Mouse (Mus musculus): Measurements from ENCODE around the gene Kremen1. TPM values are rescaled to one million over a fixed set of nuclear protein-coding genes. Genes with fewer than 3 reads are reported as not detected.
A peak's percentile ranks its signal among the peaks of the same experiment; 100 is the strongest.

Kremen1 gene
- polyA plus RNA-seq, 1 experiment from 2014 or later: 26.7 TPM

- H3K9me3 ChIP-seq (ENCODE audit: control insufficient read depth, low read length): no peaks in the 10 kb centered on the region
- 55% methylated on average over 9 of the region's 9 CpGs for WGBS
- DNase-seq (ENCODE audit: low spot score): peak; percentile 32
- no peak overlapping the region for H3K9ac ChIP-seq (ENCODE audit: low read depth, low read length)
- no peak overlapping the region for H3K27ac ChIP-seq (replicated peaks; ENCODE audit: low read depth, low read length)
- H3K4me1 ChIP-seq (ENCODE audit: control insufficient read depth, insufficient read depth, low read length): peaks cover 22% of the 10 kb centered on the region
- ATAC-seq (ENCODE audit: low read depth): no peak
- H3K4me3 ChIP-seq (ENCODE audit: low read depth, low read length): no peak overlapping the region
- no peaks in the 10 kb centered on the region for H3K27me3 ChIP-seq (replicated peaks; ENCODE audit: control insufficient read depth, insufficient read depth, low read length)
- peak overlapping the region; percentile 11; the same call in 1 of the 2 replicates for H3K4me2 ChIP-seq (ENCODE audit: low read depth, low read length)
- no peaks in the 10 kb centered on the region for H3K36me3 ChIP-seq (ENCODE audit: control insufficient read depth, insufficient read depth, low read length)
Measured at GRCm38 (mm10) chr11:5149955-5150354, 111.4 kb downstream of the Kremen1 start.

GRCm38 (mm10) chr11:5149249-5149648 lies 112.1 kb downstream of the Kremen1 start:
- no peaks in the 10 kb centered on the region for H3K9me3 ChIP-seq (ENCODE audit: control insufficient read depth, low read length)
- no peak overlapping the region for H3K27ac ChIP-seq (replicated peaks; ENCODE audit: low read depth, low read length)
- H3K4me2 ChIP-seq (ENCODE audit: low read depth, low read length): 0 out of 2 replicates have a peak overlapping the region, but pooled peaks have one; percentile 11
- H3K4me1 ChIP-seq (ENCODE audit: control insufficient read depth, insufficient read depth, low read length): peaks cover 22% of the 10 kb centered on the region
- H3K27me3 ChIP-seq (replicated peaks; ENCODE audit: control insufficient read depth, insufficient read depth, low read length): no peaks in the 10 kb centered on the region
- H3K36me3 ChIP-seq (ENCODE audit: control insufficient read depth, insufficient read depth, low read length): no peaks in the 10 kb centered on the region
- no peak for ATAC-seq (ENCODE audit: low read depth)
- H3K4me3 ChIP-seq (ENCODE audit: low read depth, low read length): no peak overlapping the region
- WGBS: 22% methylated on average over 7 of the region's 7 CpGs
- H3K9ac ChIP-seq (ENCODE audit: low read depth, low read length): no peak overlapping the region
- no peak for DNase-seq (ENCODE audit: low spot score)

DNA sequence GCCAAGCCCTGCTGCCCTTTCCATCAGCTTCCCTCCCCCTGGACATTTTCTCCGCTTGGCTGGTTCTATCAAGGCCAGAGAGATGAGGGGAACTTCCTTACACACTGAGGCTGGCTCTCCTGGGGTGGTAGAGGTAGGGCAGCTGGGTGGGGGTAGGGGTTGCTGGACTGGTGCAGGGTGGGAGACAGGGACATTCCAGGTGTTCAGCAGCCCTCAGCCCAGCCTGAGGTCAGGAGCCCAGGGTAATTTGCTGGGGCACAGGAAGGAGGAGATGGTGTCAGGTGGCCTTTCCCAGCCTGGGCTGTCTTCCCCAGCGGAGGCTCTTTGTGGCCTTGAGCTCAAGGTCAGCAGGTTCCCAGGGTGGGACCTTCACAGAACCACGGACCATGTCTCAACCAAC lies 115.8 kb downstream of the Kremen1 start:
- Histone ChIP-seq H3K9ac (ENCODE audit: low read depth, low read length) (no peak overlapping the region), H3K4me2 (ENCODE audit: low read depth, low read length) (no peak overlapping the region), H3K27ac (replicated peaks; ENCODE audit: low read depth, low read length) (no peak overlapping the region), H3K27me3 (replicated peaks; ENCODE audit: control insufficient read depth, insufficient read depth, low read length) (no peaks in the 10 kb centered on the region), H3K4me3 (ENCODE audit: low read depth, low read length) (no peak overlapping the region), H3K4me1 (ENCODE audit: control insufficient read depth, insufficient read depth, low read length) (peaks cover 21% of the 10 kb centered on the region), H3K9me3 (ENCODE audit: control insufficient read depth, low read length) (no peaks in the 10 kb centered on the region), H3K36me3 (ENCODE audit: control insufficient read depth, insufficient read depth, low read length) (no peaks in the 10 kb centered on the region)
- ATAC-seq (ENCODE audit: low read depth): no peak
- 74% methylated on average over 3 of the region's 3 CpGs for WGBS
- DNase-seq (ENCODE audit: low spot score): no peak

DNA sequence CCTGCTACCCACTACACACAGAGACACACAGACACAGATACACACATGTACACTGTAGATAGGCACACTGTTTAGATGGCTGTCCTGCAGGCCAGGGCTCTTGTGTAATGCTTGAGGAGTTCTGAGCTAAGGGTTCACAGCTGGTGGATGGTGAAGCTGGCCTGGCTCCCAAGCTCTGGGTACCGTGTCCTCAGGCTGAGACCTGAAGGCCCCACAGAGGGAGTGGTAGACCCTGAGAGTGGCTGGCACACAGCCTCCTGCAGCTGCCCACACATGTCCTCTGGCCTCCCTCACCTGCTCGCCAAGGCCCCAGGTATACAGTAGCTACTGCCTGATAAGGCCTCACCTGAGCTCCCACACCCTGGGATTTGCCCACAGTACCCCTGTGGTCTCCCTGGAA lies 119.4 kb downstream of the Kremen1 start:
- Histone ChIP-seq H3K4me1 (ENCODE audit: control insufficient read depth, insufficient read depth, low read length) (peaks cover 8% of the 10 kb centered on the region; the same call in 1 of the 2 replicates), H3K36me3 (ENCODE audit: control insufficient read depth, insufficient read depth, low read length) (no peaks in the 10 kb centered on the region), H3K27me3 (replicated peaks; ENCODE audit: control insufficient read depth, insufficient read depth, low read length) (no peaks in the 10 kb centered on the region), H3K27ac (replicated peaks; ENCODE audit: low read depth, low read length) (no peak overlapping the region), H3K9me3 (ENCODE audit: control insufficient read depth, low read length) (no peaks in the 10 kb centered on the region), H3K4me2 (ENCODE audit: low read depth, low read length) (no peak overlapping the region), H3K9ac (ENCODE audit: low read depth, low read length) (no peak overlapping the region), H3K4me3 (ENCODE audit: low read depth, low read length) (no peak overlapping the region)
- 78% methylated on average over 1 of the region's 2 CpGs for WGBS
- ATAC-seq (ENCODE audit: low read depth): 0 out of 2 replicates have a peak, but pooled peaks have one; percentile 15
- no peak for DNase-seq (ENCODE audit: low spot score)

Other genes with a start within 250 kb of the Kremen1 start
- 3.8 and 4.8 TPM in 2 replicates for gene Rasl10a, start 203.4 kb downstream of the Kremen1 start, polyA plus RNA-seq (2014; fragmentation: Nextera tagmentation; extraction: Ambion mirVana)
- gene Gas2l1, start 196.2 kb downstream of the Kremen1 start, polyA plus RNA-seq (2014; fragmentation: Nextera tagmentation; extraction: Ambion mirVana): 33.8 and 38.1 TPM in 2 replicates
- 21.8 and 26.5 TPM in 2 replicates for gene Rhbdd3, start 162.6 kb downstream of the Kremen1 start, polyA plus RNA-seq (2014; fragmentation: Nextera tagmentation; extraction: Ambion mirVana)
- 283 and 350 TPM in 2 replicates for gene Ewsr1, start 162.3 kb downstream of the Kremen1 start, polyA plus RNA-seq (2014; fragmentation: Nextera tagmentation; extraction: Ambion mirVana)
- gene Emid1, start 109.3 kb downstream of the Kremen1 start, polyA plus RNA-seq (2014; fragmentation: Nextera tagmentation; extraction: Ambion mirVana): 38.0 and 41.9 TPM in 2 replicates
- 9.2 and 10.2 TPM in 2 replicates for gene Znrf3, start 183.3 kb upstream of the Kremen1 start, polyA plus RNA-seq (2014; fragmentation: Nextera tagmentation; extraction: Ambion mirVana)

All from embryonic facial prominence, embryonic 14.5 days (tissue).